Mouse (Mus musculus) gastrocnemius, adult 18-20 months (tissue): ENCODE measurements around the gene Flad1. TPM values are rescaled to one million over a fixed set of nuclear protein-coding genes. Genes with fewer than 3 reads are reported as not detected.

Experiments used
- DNase-seq: peaks from one replicate; pipeline ENCODE4 v3.0.0; 2021; ENCODE audit warnings: low spot score
- total RNA-seq, 2 experiments: library from RNA; stranded (reverse); gene quantifications; 2 replicates each; pipeline ENCODE4 v1.2.3; 2021

Flad1 gene
- total RNA-seq, 2 experiments from 2014 or later, result 45.2 to 51.6 TPM

GRCm38 (mm10) chr3:89384331-89385076, 27.2 kb downstream of the Flad1 start:
- DNase-seq, result no peak

DNA sequence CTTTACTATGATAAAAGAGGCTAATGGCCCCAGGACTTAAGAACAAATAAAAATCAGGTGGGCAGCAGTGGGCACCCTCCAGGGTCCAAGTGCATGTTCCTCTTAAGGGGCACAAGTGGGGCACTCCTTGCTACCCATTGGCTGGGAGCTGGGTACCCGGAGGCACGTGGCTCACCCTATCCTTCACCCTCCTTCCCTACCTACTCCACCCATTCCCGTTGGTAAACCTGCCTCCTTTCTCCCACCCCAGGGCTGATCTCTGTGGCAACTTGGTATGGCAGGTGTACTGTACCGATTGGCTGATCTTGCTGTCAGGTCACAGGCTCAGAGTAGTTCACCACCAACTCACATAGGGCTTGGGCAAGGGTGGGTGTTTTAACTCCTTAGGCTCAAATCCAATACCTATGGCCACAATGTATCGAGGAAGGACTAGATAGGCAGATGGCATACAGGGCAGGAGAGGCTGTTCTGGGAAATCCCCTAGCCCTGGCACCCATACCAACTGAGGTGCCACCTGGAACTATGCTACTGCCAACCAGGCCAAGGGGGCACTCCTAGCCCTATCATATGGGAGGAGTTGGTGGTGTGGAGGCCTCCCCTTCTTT, 27.9 kb downstream of the Flad1 start:
- DNase-seq, result no peak

DNA sequence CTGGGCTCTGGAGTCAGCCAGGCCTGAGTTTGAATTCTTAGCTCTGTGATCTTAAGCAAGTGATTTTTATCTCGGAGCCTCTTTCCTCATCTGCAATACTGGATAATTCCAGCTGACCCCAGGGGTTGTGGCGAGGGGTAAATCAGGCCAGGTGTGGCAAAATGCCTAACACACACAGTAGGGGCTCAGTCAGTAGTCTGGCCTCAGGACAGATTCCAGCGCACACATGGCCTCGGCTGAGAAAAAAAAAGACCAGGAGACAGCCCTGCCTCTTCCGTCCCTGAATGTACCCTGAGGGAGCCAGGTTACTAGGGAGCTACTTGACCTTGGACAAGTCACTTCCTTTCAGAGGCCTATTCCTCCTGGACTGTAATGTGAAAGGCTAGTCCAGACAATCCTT, 28.7 kb downstream of the Flad1 start:
- DNase-seq, result no peak

GRCm38 (mm10) chr3:89382033-89382882, 29.4 kb downstream of the Flad1 start:
- DNase-seq, result no peak

DNA sequence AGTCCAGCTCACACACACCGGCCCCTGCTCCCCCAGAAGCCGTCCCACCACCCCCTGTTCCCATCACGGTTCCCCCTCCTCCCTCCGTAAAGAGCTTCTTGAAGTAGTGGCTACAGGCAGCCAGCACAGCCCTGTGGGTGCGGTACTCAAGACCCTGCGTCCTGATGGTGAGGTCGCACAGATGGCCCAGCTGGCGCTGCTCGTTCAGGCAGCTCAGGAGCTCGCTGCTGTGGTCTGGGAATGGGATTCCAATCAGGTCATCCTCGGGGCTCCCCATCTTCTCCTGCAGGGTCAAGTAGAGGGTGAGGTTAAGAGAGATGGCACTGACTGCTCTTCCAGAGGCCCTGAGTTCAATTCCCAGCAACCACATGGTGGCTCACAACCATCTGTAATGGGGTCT, 30.4 kb downstream of the Flad1 start:
- no peak for DNase-seq

DNA sequence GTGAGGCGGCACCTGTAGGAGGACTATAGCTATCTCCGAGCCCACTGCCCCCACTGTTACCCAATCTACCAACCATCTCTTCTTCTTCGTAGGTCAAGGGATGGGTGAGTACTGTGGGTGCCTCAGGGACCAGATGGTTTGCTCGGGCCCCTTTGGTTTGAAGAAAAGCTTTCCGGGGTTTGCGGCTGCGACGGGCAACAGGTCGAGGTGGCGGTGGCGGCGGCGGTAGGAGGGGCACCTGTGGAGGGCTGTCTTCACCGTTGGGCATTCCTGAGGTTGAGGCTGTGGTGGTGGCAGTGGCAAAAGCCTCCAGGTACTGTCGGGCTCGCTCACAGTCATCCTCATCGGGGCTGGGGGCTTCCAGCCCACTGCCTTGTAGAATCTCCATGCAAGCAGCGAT, 31.0 kb downstream of the Flad1 start:
- no peak for DNase-seq

DNA sequence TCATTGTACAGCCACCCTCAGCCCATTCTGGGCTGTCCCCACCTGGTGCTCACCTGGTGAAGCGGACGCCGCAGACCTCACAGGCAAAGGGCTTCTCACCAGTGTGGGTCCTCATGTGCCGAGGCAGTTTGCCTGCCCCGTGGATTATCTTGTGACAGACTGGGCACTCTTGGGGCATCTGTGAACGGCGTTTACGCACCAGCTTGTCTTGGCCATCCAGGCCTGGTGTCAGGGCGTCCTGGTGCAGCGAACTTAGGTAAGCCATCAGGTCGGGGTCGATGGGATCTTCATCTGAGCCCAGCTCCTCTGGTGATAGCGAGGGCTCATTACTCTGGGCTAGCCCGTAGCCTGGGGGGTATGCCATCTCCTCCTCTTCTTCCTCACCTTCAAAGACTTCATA, 31.4 kb downstream of the Flad1 start:
- DNase-seq, result no peak

- no peak for DNase-seq
Observed at GRCm38 (mm10) chr3:89379388-89380131, 32.1 kb downstream of the Flad1 start.

DNA sequence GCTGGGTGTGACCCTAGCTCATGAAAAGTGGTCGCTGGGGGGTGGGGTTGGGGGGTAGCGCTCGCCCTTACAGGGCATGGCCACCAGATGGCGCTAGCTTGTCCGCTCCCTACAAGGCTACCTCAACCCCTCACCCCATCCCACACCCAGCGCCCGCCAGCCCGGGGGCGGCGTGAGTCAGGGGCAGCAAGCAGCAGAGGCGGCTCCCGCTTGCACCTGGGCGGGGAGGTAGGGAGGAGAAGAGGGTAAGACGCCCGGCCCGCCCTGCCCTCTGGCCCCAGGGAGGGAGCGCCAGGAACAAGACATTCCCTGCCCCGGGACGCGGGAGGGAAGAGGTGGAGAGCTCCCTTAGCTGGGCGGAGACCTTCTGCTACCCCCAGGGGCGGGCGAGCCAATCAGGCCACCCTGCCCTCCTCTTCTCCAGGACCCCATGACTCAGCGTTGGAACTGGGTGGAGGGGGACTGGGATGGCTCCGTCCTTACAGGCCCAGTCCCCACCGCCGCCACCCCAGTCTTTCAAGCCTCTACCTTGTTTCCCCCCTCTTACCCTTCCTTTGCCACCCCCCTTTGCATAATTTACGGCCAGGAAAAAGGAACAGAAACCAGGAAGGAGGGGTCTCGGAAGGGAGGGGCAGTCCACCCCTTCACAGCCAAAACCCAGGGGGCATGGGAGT, 33.1 kb downstream of the Flad1 start:
- DNase-seq, result peak; percentile 82

GRCm38 (mm10) chr3:89377831-89378230, 33.8 kb downstream of the Flad1 start:
- no peak for DNase-seq

DNA sequence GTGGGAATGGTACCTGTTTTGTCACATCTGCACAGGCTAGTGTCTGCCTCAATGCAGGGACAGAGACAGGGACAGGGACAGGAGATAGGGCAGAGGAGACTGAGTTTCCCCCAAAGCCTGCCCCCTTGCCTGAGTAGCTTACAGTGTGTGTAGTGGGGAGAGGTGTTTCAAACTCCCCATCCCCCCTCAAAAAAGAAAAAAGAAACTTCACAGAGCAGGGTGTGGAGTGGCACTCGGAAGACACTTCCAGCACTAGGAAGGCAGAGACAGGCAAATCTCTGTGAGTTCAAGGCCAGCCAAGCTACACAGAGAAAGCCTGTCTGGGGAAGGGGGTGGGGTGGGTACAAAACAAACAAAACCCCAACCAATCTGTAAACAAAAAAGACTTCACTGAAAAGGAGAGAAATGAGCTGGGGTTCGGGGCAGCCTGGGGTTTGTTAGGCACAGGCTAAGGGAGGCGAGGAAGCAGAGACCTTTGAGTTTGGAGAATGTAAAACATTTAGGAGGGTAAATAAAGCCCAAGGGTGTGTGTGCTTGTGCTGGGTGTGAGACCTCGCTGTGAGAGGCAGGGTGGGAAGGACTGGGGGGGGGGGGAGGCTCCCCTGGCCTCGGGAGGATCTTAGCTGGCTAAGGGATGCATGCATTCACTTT, 38.0 kb downstream of the Flad1 start:
- no peak for DNase-seq

DNA sequence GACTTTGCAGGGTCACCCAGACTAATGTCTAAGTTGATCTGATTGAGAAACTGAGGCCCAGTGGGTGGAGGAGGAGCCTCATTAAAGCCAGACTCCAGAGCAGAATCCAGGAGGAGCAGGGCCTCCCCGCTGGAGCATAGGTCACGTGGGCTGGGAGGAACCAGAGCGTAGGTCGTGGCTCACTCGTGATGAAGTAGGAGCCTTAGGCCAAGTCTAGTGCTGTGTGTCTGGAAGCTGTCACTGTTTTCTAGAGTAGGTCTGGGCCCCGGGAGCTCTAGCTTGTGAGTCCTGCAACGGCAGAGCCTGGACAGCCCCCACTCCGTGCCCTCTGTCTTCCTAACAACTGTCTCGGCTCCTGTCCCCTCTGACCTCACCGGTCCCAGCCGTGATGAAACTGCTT, 44.3 kb downstream of the Flad1 start:
- no peak for DNase-seq

GRCm38 (mm10) chr3:89365486-89366414, 45.9 kb downstream of the Flad1 start:
- no peak for DNase-seq

DNA sequence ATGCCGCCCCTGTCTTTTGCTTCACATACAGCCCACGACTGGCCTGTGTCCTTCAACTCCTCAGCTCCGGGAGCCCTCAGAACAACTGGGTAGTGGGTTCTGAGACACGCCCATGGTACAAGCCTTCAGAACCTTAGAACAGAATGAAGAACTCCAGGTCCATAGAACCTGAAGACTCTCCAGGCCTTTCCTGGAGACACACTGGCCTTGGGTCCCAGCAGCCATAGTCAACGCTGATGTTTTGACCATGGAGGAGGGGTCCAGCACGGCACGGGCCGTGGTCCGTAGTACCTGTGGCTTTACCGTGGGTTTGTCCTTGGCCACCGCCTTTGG, 46.6 kb downstream of the Flad1 start, which contains the start of gene Dcst1:
Gene Dcst1, minus strand, starts transcription at position 101 of the 333 bp plus-strand sequence.
- no peak for DNase-seq

DNA sequence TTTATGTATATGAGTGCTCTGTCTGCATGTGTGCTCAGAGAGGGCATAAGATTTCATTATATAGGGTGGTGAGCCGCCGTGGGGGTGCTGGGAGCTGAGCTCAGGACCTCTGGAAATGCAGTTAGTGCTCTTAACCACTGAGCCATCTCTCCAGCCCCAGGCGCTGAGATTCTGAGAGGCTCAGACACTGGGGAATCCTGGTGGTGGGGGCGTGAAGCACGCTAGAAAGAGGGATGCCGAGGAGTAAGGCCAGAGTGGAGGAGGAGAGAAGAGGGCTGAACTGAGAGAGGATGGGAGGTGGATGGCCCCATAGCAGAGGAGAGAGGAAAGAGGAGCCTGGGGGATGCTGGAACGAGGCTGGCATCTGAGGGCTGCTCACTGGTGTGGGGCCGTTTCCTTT, 47.0 kb downstream of the Flad1 start:
- no peak for DNase-seq

DNA sequence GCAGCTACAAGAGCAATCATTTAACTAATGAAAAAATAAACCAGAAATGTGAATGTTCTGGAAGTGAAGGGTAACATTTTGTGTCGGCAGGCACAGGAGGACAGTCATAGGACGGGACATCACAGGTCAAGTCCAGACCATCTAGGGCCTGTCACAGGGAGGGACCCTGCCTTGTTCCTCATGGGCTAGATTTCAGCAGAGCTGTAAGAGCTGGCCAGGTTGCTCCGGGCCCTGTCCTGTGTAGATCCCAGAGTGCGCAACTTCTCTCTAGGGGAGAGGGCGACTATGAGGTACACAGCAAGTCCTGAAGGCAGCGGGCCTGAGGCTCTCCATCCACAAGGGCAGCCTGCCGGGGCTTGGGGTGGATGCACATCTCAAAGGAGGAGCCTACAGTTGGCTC, 50.0 kb downstream of the Flad1 start, which contains the start of gene Dcst2:
Gene Dcst2, plus strand, starts transcription at position 301 of the 400 bp plus-strand sequence.
- DNase-seq, result no peak

DNA sequence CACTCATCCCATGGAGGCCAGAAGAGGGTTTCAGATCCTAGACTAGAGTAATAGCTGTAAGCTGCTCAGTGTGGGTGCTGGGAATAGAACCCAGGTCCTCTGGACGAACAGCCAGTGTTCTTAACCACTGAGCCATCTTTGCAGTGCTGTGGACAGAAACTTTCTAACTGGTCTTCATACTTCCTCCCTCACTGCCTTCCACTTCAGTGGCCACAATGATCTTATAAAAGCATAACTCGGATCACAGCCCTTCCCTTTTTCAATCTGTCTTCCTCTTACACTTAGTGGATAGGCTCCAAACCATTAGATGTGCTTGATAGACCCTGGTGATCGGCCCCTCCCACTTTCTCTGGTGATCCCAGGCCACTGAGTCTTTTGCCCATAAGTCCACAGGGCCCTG, 51.4 kb downstream of the Flad1 start:
- DNase-seq, result no peak

- DNase-seq, result no peak
Observed at GRCm38 (mm10) chr3:89359630-89360029, 52.0 kb downstream of the Flad1 start.

GRCm38 (mm10) chr3:89356029-89356428, 55.6 kb downstream of the Flad1 start:
- DNase-seq, result no peak
